Comparison of ENCODE assay signal across 10 mouse cellular contexts in the genomic region with DNA sequence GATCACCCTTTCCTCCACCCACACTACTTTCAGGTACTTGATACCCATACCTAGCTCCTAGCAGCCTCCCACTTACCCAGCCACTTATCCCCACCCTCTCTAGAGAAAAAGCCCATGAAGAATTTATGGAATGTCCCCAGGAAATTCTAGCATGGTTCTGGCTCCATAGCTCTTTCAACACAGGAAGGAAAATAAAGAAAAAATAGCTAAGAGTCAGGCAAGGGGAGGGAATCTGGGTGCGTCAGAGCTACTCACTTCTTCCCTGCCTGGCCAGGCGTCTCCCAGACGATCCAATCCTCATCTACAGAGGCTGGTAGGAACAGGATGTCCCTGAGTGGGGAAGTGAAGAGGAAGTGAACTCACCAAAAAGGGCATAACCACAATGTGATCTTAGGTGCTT. TPM values are rescaled to one million over a fixed set of nuclear protein-coding genes. Genes with fewer than 3 reads are reported as not detected.
DNase-seq lines count a peak whose midpoint lies in the region; ATAC-seq and TF ChIP-seq lines count a peak whose summit lies in the region.
"Had no signal": no experiment of that assay in that cellular context is flagged by ENCODE, and none has a peak within 500 bp of the region (broad histone marks: within the 10 kb centered on the region; RNA-seq: fewer than 3 reads in every experiment).

No protein-coding gene starts in this region.

- peak overlapping the region; percentile 63; the same call in 1 of the 2 replicates for H3K27ac ChIP-seq in layer of hippocampus, adult 2 months
- H3K27ac ChIP-seq in heart, adult 2 months = peak overlapping the region; percentile 91
- H3K27ac ChIP-seq in kidney, embryonic 16.5 days (ENCODE audit: low read length) = peak overlapping the region; percentile 38; the same call in 1 of the 2 replicates
- H3K27ac ChIP-seq: hindbrain, embryonic 15.5 days; limb, embryonic 12.5 days had no signal

- peak; percentile 92 for TF ChIP-seq EP300 in heart, adult 2 months (IDR thresholded peaks at IDR 0.05; ENCODE audit: insufficient read depth, low read depth, low read length)

- no peaks in the 10 kb centered on the region for H3K27me3 ChIP-seq in heart, adult 2 months (ENCODE audit: control insufficient read depth, insufficient read depth, low read length)
- no peaks in the 10 kb centered on the region for H3K27me3 ChIP-seq in kidney, embryonic 16.5 days (ENCODE audit: insufficient read depth, low read length)
- H3K27me3 ChIP-seq: hindbrain, embryonic 15.5 days; limb, embryonic 12.5 days had no signal

- peaks cover 54% of the 10 kb centered on the region for H3K36me3 ChIP-seq in heart, adult 2 months (ENCODE audit: control insufficient read depth, insufficient read depth, low read length)
- peaks cover 12% of the 10 kb centered on the region for H3K36me3 ChIP-seq in kidney, embryonic 16.5 days (ENCODE audit: insufficient read depth, low read length)
- H3K36me3 ChIP-seq: limb, embryonic 12.5 days had no signal

- H3K9ac ChIP-seq in heart, adult 2 months (ENCODE audit: low read depth, low read length) = no peak overlapping the region
- no peak overlapping the region for H3K9ac ChIP-seq in kidney, embryonic 16.5 days (replicated peaks; ENCODE audit: low read length)
- H3K9ac ChIP-seq: hindbrain, embryonic 15.5 days; limb, embryonic 12.5 days had no signal

- H3K9me3 ChIP-seq in kidney, embryonic 16.5 days (ENCODE audit: low read length) = no peaks in the 10 kb centered on the region
- H3K9me3 ChIP-seq: hindbrain, embryonic 15.5 days; limb, embryonic 12.5 days had no signal

- H3K4me2 ChIP-seq in kidney, embryonic 16.5 days (replicated peaks; ENCODE audit: low read depth, low read length) = no peak overlapping the region
- H3K4me2 ChIP-seq: hindbrain, embryonic 15.5 days; limb, embryonic 12.5 days had no signal

- TF ChIP-seq POLR2A in heart, adult 2 months (IDR thresholded peaks at IDR 0.05; ENCODE audit: insufficient read depth, low read depth, low read length) = no peak

- intact Hi-C loops in heart, adult 2 months (cut with DNase I) = loop anchor here (2.0 kb wide), 1 partner anchor 31 kb away; no protein-coding TSS in a partner anchor

- TF ChIP-seq CTCF in layer of hippocampus, adult 2 months (conservative IDR thresholded peaks at IDR 0.05) = no peak
- TF ChIP-seq CTCF in heart, adult 2 months (IDR thresholded peaks at IDR 0.05) = no peak

- no peak overlapping the region for H3K4me3 ChIP-seq in layer of hippocampus, adult 2 months
- H3K4me3 ChIP-seq in heart, adult 2 months = no peak overlapping the region
- no peak overlapping the region for H3K4me3 ChIP-seq in kidney, embryonic 16.5 days (ENCODE audit: low read length)
- H3K4me3 ChIP-seq: hindbrain, embryonic 15.5 days; limb, embryonic 12.5 days had no signal

- H3K79me2 ChIP-seq in heart, adult 2 months (replicated peaks; ENCODE audit: control insufficient read depth, insufficient read depth, low read length) = peaks cover 6% of the 10 kb centered on the region

- 21% methylated on average over 3 of the region's 3 CpGs for WGBS in heart, adult 2 months
- WGBS in kidney, embryonic 16.5 days = 50% methylated on average over 3 of the region's 3 CpGs

- no peak for DNase-seq in layer of hippocampus, adult 2 months (ENCODE audit: low spot score in 2 of 2)
- no peak for DNase-seq in layer of hippocampus, postnatal 14 days (ENCODE audit: low spot score in 2 of 2)
- DNase-seq in heart, adult 2 months = peak in 1 of 2 experiments; percentile 70
- DNase-seq in lung, postnatal 4 days = peak; percentile 64 to 82
- no peak for DNase-seq in cerebellum, adult 9-10 months
- DNase-seq in ovary, postnatal 10 days (ENCODE audit: low spot score) = no peak

- H3K4me1 ChIP-seq in heart, adult 2 months (ENCODE audit: control insufficient read depth, insufficient read depth, low read length) = peaks cover 20% of the 10 kb centered on the region
- peaks cover 11% of the 10 kb centered on the region; the same call in 1 of the 2 replicates for H3K4me1 ChIP-seq in kidney, embryonic 16.5 days (ENCODE audit: insufficient read depth, low read length)
- H3K4me1 ChIP-seq: limb, embryonic 12.5 days had no signal

- ATAC-seq in kidney, embryonic 16.5 days (ENCODE audit: low FRiP score, low TSS enrichment) = peak; percentile 59
- no peak for ATAC-seq in megakaryocyte, adult 5-6 weeks (ENCODE audit: poor library complexity, severe bottlenecking)

RNA-seq across cellular contexts. Expression of a gene that starts 34.0 kb away (rescaled TPM):
- 10 to 100 TPM; 68.1 to 73.2 TPM for total RNA-seq in layer of hippocampus, adult 2 months (2021)
- 10 to 100 TPM; 80.9 to 82.4 TPM for total RNA-seq in layer of hippocampus, postnatal 14 days (2021)
- 10 to 100 TPM; 22.6 to 30.6 TPM for total RNA-seq in heart, adult 2 months (2021)
- polyA plus RNA-seq in heart, adult 2 months (2012; rRNA removed) = 9.8 and 16.7 TPM in 2 replicates
- 6.0 and 6.7 TPM in 2 replicates for polyA plus RNA-seq in kidney, embryonic 16.5 days (2015; fragmentation: Nextera tagmentation; extraction: Ambion mirVana)
- not detected in 2 replicates for total RNA-seq in megakaryocyte, adult 5-6 weeks (2015)
- 0.18 TPM in 1 of 2 replicates, not detected in the other for total RNA-seq in megakaryocyte, adult 5-6 weeks (2017)

Comparison
In these comparisons a context has a peak if more than half of its experiments do, and no peak if none do; other contexts are left out.
1. DNase-seq: peak in lung, postnatal 4 days (2 of 2); none in layer of hippocampus, adult 2 months (0 of 2), layer of hippocampus, postnatal 14 days (0 of 2), cerebellum, adult 9-10 months (single experiment) and ovary, postnatal 10 days (single experiment).
2. H3K27ac ChIP-seq: peak in every context shown above with its lines; median percentile 91 in heart, adult 2 months; 63 in layer of hippocampus, adult 2 months; 38 in kidney, embryonic 16.5 days.
3. RNA of a gene that starts 34.0 kb away (total RNA-seq): 80.9 to 82.4 TPM in layer of hippocampus, postnatal 14 days, 68.1 to 73.2 TPM in layer of hippocampus, adult 2 months and 22.6 to 30.6 TPM in heart, adult 2 months; 0.18 TPM in megakaryocyte, adult 5-6 weeks; every median in the first group is over 10 times any median in the second.